Mouse (Mus musculus) cortical plate, adult 2 months (tissue): ENCODE results near the gene Farp1.

Experiments used
- CTCF ChIP-seq: fragments of 200-500 bp; IDR thresholded peaks from 2 replicates; pipeline ENCODE4 v1.5.1; 2011; ENCODE audit warnings: mild to moderate bottlenecking, control low read depth, low read length; ENCODE audit not compliant: insufficient read depth; ENCODE audit errors: extremely low read depth
- POLR2A ChIP-seq: fragments of 200-500 bp; IDR thresholded peaks from 2 replicates; pipeline ENCODE4 v1.6.1; 2011; ENCODE audit warnings: mild to moderate bottlenecking, low read length, control low read depth; ENCODE audit not compliant: insufficient read depth; ENCODE audit errors: extremely low read depth

DNA sequence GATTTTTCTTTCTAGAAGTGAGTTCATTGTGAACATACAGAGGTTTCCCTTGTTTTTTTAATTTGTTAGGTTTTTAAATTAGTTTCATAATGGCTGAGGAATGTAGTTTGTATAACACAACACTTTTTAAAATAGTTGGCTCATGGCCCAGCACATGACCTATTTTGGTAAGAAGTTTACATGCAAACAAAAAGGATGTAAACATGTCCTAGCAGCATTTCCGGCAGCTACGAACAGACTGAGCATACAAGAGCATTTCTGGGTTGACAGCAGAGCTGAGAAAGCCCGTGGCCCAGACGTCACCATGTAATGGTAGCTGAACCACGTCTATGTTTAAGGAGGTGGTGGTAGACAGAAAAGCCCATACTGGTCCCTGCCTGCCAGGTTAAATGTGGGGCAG lies 180.8 kb downstream of the Farp1 start:
- TF ChIP-seq POLR2A (no peak), CTCF (no peak)
